Mouse (Mus musculus): Measurements from ENCODE around the gene Gm11114. TPM values are rescaled to one million over a fixed set of nuclear protein-coding genes. Genes with fewer than 3 reads are reported as not detected.

The Gm11114 gene
- polyA plus RNA-seq (2012; rRNA removed), result not detected in 2 replicates

DNA sequence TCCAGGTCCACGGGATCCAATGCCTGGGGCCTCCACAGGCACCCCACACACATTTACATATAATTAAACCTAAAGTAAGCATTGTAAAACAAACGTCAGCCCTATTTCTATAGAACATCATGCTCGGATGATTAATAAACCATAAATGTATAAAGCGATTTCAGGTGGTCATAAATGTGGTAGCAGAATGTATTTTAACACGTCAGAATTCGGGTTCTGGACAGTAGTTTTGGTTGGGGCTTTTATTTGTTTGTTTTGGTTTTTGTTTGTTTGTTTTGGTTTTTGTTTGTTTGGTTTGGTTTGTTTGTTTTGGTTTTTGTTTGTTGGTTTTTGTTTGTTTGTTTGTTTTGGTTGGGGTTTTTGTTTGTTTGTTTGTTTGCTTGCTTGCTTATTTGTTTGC is at the start of gene Gm11114:
TSS of gene Gm11114 (plus strand) at position 301 of the 400 bp plus-strand sequence.

DNA sequence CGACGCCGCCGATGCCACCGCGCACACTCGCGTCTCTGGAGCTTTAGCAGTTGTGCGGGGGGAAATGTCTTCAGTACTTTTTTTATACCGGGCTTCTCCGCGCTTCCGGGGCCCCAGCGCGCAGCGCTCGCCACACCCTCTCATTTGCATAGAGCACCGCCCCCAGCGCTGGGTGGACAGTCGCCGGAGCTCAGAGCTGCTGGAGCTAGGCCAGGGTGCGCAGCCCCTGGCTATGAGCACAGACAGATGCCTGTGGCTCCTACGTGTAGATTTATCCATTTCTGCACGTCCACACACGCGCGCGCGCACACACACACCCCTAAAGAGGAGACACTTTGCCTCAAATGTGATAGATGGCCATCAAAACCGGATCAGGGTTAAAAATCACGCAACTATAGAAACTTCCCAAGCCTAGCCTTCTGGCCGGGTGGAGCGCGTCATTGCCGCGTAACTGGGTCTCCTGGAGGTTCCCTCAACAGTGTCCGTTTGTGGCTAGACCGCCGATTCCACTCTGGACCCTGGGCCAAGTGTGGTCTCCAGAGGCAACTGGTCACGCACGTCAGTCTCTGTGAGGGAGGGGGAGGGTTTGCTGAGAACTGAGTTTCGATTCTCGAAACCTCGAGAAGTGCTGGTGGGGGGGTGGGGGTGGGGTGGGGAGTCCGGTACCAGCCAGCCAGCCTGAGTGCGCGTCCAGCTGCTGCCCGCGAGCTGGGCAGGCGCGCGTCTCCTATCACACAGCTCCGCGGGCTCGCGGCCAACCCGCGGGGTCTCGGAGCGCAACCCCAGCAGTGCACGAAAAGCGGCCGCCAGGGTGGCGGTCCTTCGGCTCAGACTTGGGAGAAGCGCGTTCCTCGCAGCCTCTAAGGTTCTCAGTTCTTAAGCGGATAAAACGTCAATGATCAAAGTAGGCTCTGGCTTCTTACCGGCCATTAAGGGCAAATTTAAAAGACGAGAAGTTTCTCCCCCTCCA is 15.0 kb downstream of the Gm11114 start, which contains the start of gene Tent5a:
TSS of gene Tent5a (minus strand) at position 107 of the 970 bp plus-strand sequence.

Other genes with a start within 250 kb of the Gm11114 start
- gene Tent5a, start 14.6 kb downstream of the Gm11114 start, polyA plus RNA-seq (2012; rRNA removed), result 3.0 and 3.2 TPM in 2 replicates

Measured in stomach, adult 2 months (tissue).